Mouse (Mus musculus): ENCODE measurements around the gene Smad1. TPM values are rescaled to one million over a fixed set of nuclear protein-coding genes. Genes with fewer than 3 reads are reported as not detected.

The Smad1 gene
- polyA plus RNA-seq, 1 experiment, result not detected

- TF ChIP-seq CTCF (IDR thresholded peaks at IDR 0.05; ENCODE audit: insufficient read depth, low read depth, low read length), result no peak
- TF ChIP-seq POLR2A (IDR thresholded peaks at IDR 0.05; ENCODE audit: insufficient read depth, low read depth, low read length), result no peak
- WGBS, result 86% methylated on average over 5 of the region's 5 CpGs
- Histone ChIP-seq H3K27ac (ENCODE audit: insufficient read depth, low read depth, low read length) (no peak overlapping the region), H3K4me1 (ENCODE audit: control insufficient read depth, insufficient read depth, low read length) (no peaks in the 10 kb centered on the region), H3K4me3 (ENCODE audit: insufficient read depth, low read depth, low read length) (no peak overlapping the region)
These were observed 99.6 kb downstream of the Smad1 start for GRCm38 (mm10) chr8:79299704-79300103.

DNA sequence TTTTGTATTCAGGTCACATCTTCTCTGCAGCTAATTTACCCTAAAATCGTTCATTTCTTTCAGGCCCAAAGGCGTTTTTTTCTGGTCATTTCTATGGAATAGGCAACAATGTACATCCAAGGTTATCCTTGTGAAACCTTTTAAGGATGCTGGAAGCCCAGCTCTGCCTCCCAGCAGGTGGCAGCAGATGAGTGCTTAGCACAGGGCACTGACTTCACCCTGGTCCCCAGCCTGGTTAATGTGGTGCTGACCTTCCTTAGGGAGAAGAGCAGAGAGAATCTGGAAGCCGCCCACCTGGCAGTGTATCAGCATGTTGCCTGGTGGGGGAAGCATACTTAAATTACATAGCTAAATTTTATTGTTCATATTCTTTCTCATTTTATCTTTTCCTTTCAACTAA, 101.6 kb downstream of the Smad1 start:
- Histone ChIP-seq H3K27ac (ENCODE audit: insufficient read depth, low read depth, low read length) (no peak overlapping the region), H3K4me1 (ENCODE audit: control insufficient read depth, insufficient read depth, low read length) (peaks cover 4% of the 10 kb centered on the region), H3K4me3 (ENCODE audit: insufficient read depth, low read depth, low read length) (no peak overlapping the region)
- WGBS, result 8% methylated on average over 3 of the region's 3 CpGs
- TF ChIP-seq CTCF (IDR thresholded peaks at IDR 0.05; ENCODE audit: insufficient read depth, low read depth, low read length) (peak; percentile 73), POLR2A (IDR thresholded peaks at IDR 0.05; ENCODE audit: insufficient read depth, low read depth, low read length) (no peak)

GRCm38 (mm10) chr8:79295276-79296105, 103.8 kb downstream of the Smad1 start:
- Histone ChIP-seq H3K4me1 (ENCODE audit: control insufficient read depth, insufficient read depth, low read length) (peaks cover 4% of the 10 kb centered on the region), H3K4me3 (ENCODE audit: insufficient read depth, low read depth, low read length) (peak overlapping the region; percentile 75), H3K27ac (ENCODE audit: insufficient read depth, low read depth, low read length) (0 out of 2 replicates have a peak overlapping the region, but pooled peaks have one; percentile 5)
- no peak for TF ChIP-seq POLR2A (IDR thresholded peaks at IDR 0.05; ENCODE audit: insufficient read depth, low read depth, low read length)
- TF ChIP-seq CTCF (IDR thresholded peaks at IDR 0.05; ENCODE audit: insufficient read depth, low read depth, low read length), result no peak
- WGBS, result 14% methylated on average over 18 of the region's 18 CpGs

GRCm38 (mm10) chr8:79294610-79295275, 104.6 kb downstream of the Smad1 start, which contains the start of gene Mmaa:
Mmaa (minus strand) TSS chr8:79294937.
- WGBS, result under 1% methylated on average over 73 of the region's 74 CpGs
- peak within 1 kb of the TSS; percentile 75 for H3K4me3 ChIP-seq (ENCODE audit: insufficient read depth, low read depth, low read length)
- peaks cover 4% of the 10 kb centered on the region for H3K4me1 ChIP-seq (ENCODE audit: control insufficient read depth, insufficient read depth, low read length)
- peak within 1 kb of the TSS; percentile 89 for H3K27ac ChIP-seq (ENCODE audit: insufficient read depth, low read depth, low read length)
- TF ChIP-seq POLR2A (IDR thresholded peaks at IDR 0.05; ENCODE audit: insufficient read depth, low read depth, low read length) (peak; percentile 87), CTCF (IDR thresholded peaks at IDR 0.05; ENCODE audit: insufficient read depth, low read depth, low read length) (peak; percentile 6; the same call in 1 of the 2 replicates)

- no peak overlapping the region for H3K4me3 ChIP-seq (ENCODE audit: insufficient read depth, low read depth, low read length)
- H3K4me1 ChIP-seq (ENCODE audit: control insufficient read depth, insufficient read depth, low read length), result peaks cover 4% of the 10 kb centered on the region
- TF ChIP-seq POLR2A (IDR thresholded peaks at IDR 0.05; ENCODE audit: insufficient read depth, low read depth, low read length) (no peak), CTCF (IDR thresholded peaks at IDR 0.05; ENCODE audit: insufficient read depth, low read depth, low read length) (no peak)
- H3K27ac ChIP-seq (ENCODE audit: insufficient read depth, low read depth, low read length), result no peak overlapping the region
- 24% methylated on average over 3 of the region's 3 CpGs for WGBS
These were observed 105.5 kb downstream of the Smad1 start for GRCm38 (mm10) chr8:79293841-79294240.

- WGBS, result 71% methylated on average over 3 of the region's 3 CpGs
- Histone ChIP-seq H3K4me3 (ENCODE audit: insufficient read depth, low read depth, low read length) (no peak overlapping the region), H3K27ac (ENCODE audit: insufficient read depth, low read depth, low read length) (no peak overlapping the region)
These were observed 106.5 kb downstream of the Smad1 start for GRCm38 (mm10) chr8:79292712-79293264.

GRCm38 (mm10) chr8:79289592-79289991, 109.7 kb downstream of the Smad1 start:
- H3K4me3 ChIP-seq (ENCODE audit: insufficient read depth, low read depth, low read length), result no peak overlapping the region
- H3K4me1 ChIP-seq (ENCODE audit: control insufficient read depth, insufficient read depth, low read length), result peaks cover 4% of the 10 kb centered on the region
- 69% methylated on average over 5 of the region's 5 CpGs for WGBS
- H3K27ac ChIP-seq (ENCODE audit: insufficient read depth, low read depth, low read length), result no peak overlapping the region
- TF ChIP-seq POLR2A (IDR thresholded peaks at IDR 0.05; ENCODE audit: insufficient read depth, low read depth, low read length), result no peak
- no peak for TF ChIP-seq CTCF (IDR thresholded peaks at IDR 0.05; ENCODE audit: insufficient read depth, low read depth, low read length)

More at GRCm38 (mm10) chr8:79292712-79293264, 106.5 kb downstream of the Smad1 start:
- TF ChIP-seq POLR2A (IDR thresholded peaks at IDR 0.05; ENCODE audit: insufficient read depth, low read depth, low read length) (no peak), CTCF (IDR thresholded peaks at IDR 0.05; ENCODE audit: insufficient read depth, low read depth, low read length) (no peak)
- H3K4me1 ChIP-seq (ENCODE audit: control insufficient read depth, insufficient read depth, low read length), result peaks cover 4% of the 10 kb centered on the region

DNA sequence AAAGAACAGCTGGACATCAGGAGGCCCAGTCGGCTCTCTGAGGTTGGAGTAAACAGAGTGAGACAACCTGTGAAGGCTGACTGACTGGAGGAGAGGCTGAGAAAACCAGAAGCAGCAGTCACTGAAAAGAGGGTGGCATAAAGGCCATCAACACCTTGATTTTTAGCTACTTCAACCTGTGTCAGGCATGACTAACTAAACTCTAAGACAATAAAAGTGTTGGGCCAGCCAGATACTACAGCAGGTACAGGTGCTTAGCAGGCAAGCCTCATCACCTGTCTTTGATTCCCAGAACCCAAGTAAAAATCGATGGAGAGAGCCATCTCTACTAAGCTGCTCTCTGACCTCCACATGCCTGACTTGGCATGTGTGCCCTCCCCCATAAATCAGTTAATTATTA, 110.6 kb downstream of the Smad1 start:
- WGBS, result 69% methylated on average over 2 of the region's 2 CpGs
- no peak overlapping the region for H3K27ac ChIP-seq (ENCODE audit: insufficient read depth, low read depth, low read length)

More for the DNA sequence above, 110.6 kb downstream of the Smad1 start:
- Histone ChIP-seq H3K4me3 (ENCODE audit: insufficient read depth, low read depth, low read length) (no peak overlapping the region), H3K4me1 (ENCODE audit: control insufficient read depth, insufficient read depth, low read length) (peaks cover 4% of the 10 kb centered on the region)
- TF ChIP-seq POLR2A (IDR thresholded peaks at IDR 0.05; ENCODE audit: insufficient read depth, low read depth, low read length) (no peak), CTCF (IDR thresholded peaks at IDR 0.05; ENCODE audit: insufficient read depth, low read depth, low read length) (no peak)

Other genes starting within 250 kb of the Smad1 start
- not detected in 2 replicates for gene 1700011L22Rik, start 150.9 kb downstream of the Smad1 start, polyA plus RNA-seq (2012; ENCODE audit: insufficient read depth, insufficient read length, low replicate concordance, missing spikeins)
- not detected in 2 replicates for gene Mmaa, start 104.6 kb downstream of the Smad1 start, polyA plus RNA-seq (2012; ENCODE audit: insufficient read depth, insufficient read length, low replicate concordance, missing spikeins)
- not detected in 2 replicates for gene Otud4, start 240.1 kb upstream of the Smad1 start, polyA plus RNA-seq (2012; ENCODE audit: insufficient read depth, insufficient read length, low replicate concordance, missing spikeins)

Measured in olfactory bulb, adult 2 months (tissue).